Mouse (Mus musculus): ENCODE data around the gene Ms4a13.
A peak's percentile ranks its signal among the peaks of the same experiment; 100 is the strongest.
"Not testable (repeated sequence)": the region's sequence is repeated elsewhere in the genome, so short reads cannot be mapped to it uniquely, and the experiment has no call there.

Gene Ms4a13

GRCm38 (mm10) chr19:11196546-11196945 is at the start of gene Ms4a13:
Gene Ms4a13, minus strand, starts transcription at chr19:11196737.
- no peak for DNase-seq

GRCm38 (mm10) chr19:11244230-11244629 is 47.7 kb upstream of the Ms4a13 start:
- no peak for DNase-seq

- no peak for DNase-seq
These were observed 46.0 kb upstream of the Ms4a13 start for GRCm38 (mm10) chr19:11242560-11242959.

GRCm38 (mm10) chr19:11235820-11236219 is 39.3 kb upstream of the Ms4a13 start:
- DNase-seq = no peak

GRCm38 (mm10) chr19:11234921-11235735 is 38.6 kb upstream of the Ms4a13 start:
- no peak for DNase-seq

GRCm38 (mm10) chr19:11234244-11234643 is 37.7 kb upstream of the Ms4a13 start:
- no peak for DNase-seq

- DNase-seq = no peak
These were observed 35.8 kb upstream of the Ms4a13 start, which contains the start of gene Ms4a12 for GRCm38 (mm10) chr19:11232348-11232747. Gene Ms4a12, minus strand, starts transcription at chr19:11232448.

- no peak for DNase-seq
These were observed 4.0 kb downstream of the Ms4a13 start for GRCm38 (mm10) chr19:11192552-11192951.

- DNase-seq = no peak
These were observed 12.4 kb downstream of the Ms4a13 start for GRCm38 (mm10) chr19:11184121-11184520.

- DNase-seq = no peak
These were observed 19.1 kb downstream of the Ms4a13 start for GRCm38 (mm10) chr19:11177464-11177863.

- no peak for DNase-seq
These were observed 31.4 kb downstream of the Ms4a13 start, which contains the start of gene 1700025F22Rik for GRCm38 (mm10) chr19:11165172-11165571. Gene 1700025F22Rik, minus strand, starts transcription at chr19:11165320.

GRCm38 (mm10) chr19:11157890-11158289 is 38.6 kb downstream of the Ms4a13 start:
- DNase-seq = not testable (repeated sequence)

GRCm38 (mm10) chr19:11135336-11135735 is 61.2 kb downstream of the Ms4a13 start:
- DNase-seq = no peak

- DNase-seq = no peak
These were observed 61.7 kb downstream of the Ms4a13 start for GRCm38 (mm10) chr19:11134852-11135251.

GRCm38 (mm10) chr19:11130776-11131175 is 65.8 kb downstream of the Ms4a13 start, which contains the start of gene 1700017D01Rik:
Gene 1700017D01Rik, minus strand, starts transcription at chr19:11130876.
- DNase-seq = not testable (repeated sequence)

- DNase-seq = no peak
These were observed 66.8 kb downstream of the Ms4a13 start for GRCm38 (mm10) chr19:11129702-11130101.

GRCm38 (mm10) chr19:11121016-11121420 is 75.5 kb downstream of the Ms4a13 start:
- DNase-seq = peak; percentile 4

All from right cerebral cortex, postnatal 4 days (tissue).